Comparison of ENCODE assay signal across 8 mouse cellular contexts in the genomic region with DNA sequence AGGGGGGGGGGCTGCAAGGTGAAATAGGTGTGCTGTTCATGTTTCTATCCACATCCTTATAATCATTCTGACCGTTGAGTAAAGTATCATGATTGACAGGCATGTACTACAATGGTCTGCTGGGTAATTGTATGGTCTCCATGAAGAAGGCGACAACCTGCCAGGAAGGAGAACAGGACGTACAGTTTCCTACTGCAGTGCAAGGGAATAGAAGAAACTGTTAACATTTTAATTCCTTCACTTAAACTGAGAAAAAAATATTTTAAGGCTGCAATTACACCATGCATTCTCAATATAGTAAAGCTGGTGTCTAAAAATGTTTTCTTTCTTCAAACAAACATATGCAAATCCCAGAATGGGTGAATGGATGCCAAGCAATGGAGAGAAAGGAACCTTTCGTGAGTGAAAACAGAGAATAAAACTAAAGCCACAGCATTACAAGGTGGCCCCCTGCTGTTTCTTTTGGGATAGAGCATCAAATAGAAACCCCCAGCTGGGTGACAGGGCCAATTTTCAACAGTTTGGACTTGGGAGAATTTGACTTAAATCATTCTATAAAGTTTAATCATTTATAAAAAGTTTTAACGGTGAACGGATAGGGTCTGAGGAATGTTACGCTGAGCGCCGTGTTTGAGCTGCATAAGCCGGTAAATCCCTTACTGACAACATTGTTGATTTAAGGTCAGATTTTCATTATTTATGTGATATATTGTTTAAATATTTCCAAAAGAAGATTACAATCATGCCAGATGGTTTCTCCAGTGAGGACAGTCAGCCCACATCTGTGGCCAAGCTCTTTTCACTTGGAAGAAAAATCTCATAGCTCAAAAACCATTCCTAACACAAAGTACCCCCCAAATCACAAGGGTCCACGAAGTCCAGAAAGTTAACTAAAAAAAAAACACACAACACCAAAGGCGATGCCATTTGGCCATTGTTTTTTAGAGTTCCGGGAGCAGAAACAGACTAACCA. TPM values are rescaled to one million over a fixed set of nuclear protein-coding genes. Genes with fewer than 3 reads are reported as not detected.
DNase-seq lines count a peak whose midpoint lies in the region; ATAC-seq and TF ChIP-seq lines count a peak whose summit lies in the region.

No protein-coding gene starts in this region.

- dilution Hi-C loops in CH12.LX (cut with MboI; ENCODE audit: extremely low pct_ligation_motif_present, extremely low pct_unique_long_range_greater_than_20kb, low sequenced_read_pairs) = no loop called here

- H3K27ac ChIP-seq in hindbrain, embryonic 10.5 days = no peak overlapping the region
- H3K27ac ChIP-seq in hindbrain, embryonic 12.5 days = no peak overlapping the region
- no peak overlapping the region for H3K27ac ChIP-seq in CH12.LX (ENCODE audit: insufficient read depth, low read depth)

- no peaks in the 10 kb centered on the region for H3K27me3 ChIP-seq in hindbrain, embryonic 10.5 days (ENCODE audit: insufficient read depth, poor library complexity, severe bottlenecking)
- no peaks in the 10 kb centered on the region for H3K27me3 ChIP-seq in hindbrain, embryonic 12.5 days
- no peaks in the 10 kb centered on the region for H3K27me3 ChIP-seq in CH12.LX (replicated peaks)

- TF ChIP-seq RAD21 in CH12.LX (IDR thresholded peaks at IDR 0.05; ENCODE audit: low read depth, low read length) = peak; percentile 89

- H3K79me2 ChIP-seq in CH12.LX (replicated peaks; ENCODE audit: control insufficient read depth, extremely low read depth, insufficient read depth, poor library complexity, severe bottlenecking) = no peaks in the 10 kb centered on the region

- H3K4me3 ChIP-seq in hindbrain, embryonic 10.5 days = no peak overlapping the region
- H3K4me3 ChIP-seq in hindbrain, embryonic 12.5 days = no peak overlapping the region
- no peak overlapping the region for H3K4me3 ChIP-seq in CH12.LX (replicated peaks in 1 of 3; ENCODE audit: low read depth in 2 of 3, low read length in 2 of 3, poor library complexity in 1 of 3)

- H3K9ac ChIP-seq in hindbrain, embryonic 12.5 days = no peak overlapping the region
- H3K9ac ChIP-seq in CH12.LX (ENCODE audit: insufficient read depth, low read depth) = no peak overlapping the region

- TF ChIP-seq EP300 in CH12.LX (IDR thresholded peaks at IDR 0.05; ENCODE audit: low read length) = no peak

- no peak for TF ChIP-seq POLR2A in CH12.LX (IDR thresholded peaks at IDR 0.05; ENCODE audit: low read depth, low read length)

- no peak for ATAC-seq in hindbrain, embryonic 12.5 days (ENCODE audit: low FRiP score)
- peak; percentile 50 for ATAC-seq in inflammation-experienced regulatory T-cells, adult 6 months

- in situ Hi-C loops in CH12.LX (cut with MboI; ENCODE audit: low pct_ligation_motif_present, low pct_unique_long_range_greater_than_20kb, low sequenced_read_pairs) = no loop called here

- H3K36me3 ChIP-seq in hindbrain, embryonic 10.5 days = no peaks in the 10 kb centered on the region
- no peaks in the 10 kb centered on the region for H3K36me3 ChIP-seq in hindbrain, embryonic 12.5 days
- H3K36me3 ChIP-seq in CH12.LX (replicated peaks in 1 of 2; ENCODE audit: control insufficient read depth in 1 of 2, insufficient read depth in 1 of 2, low read length in 1 of 2) = no peaks in the 10 kb centered on the region

- DNase-seq in hindbrain, embryonic 10.5 days (ENCODE audit: low spot score) = peak; percentile 24
- DNase-seq in CH12.LX (ENCODE audit: extremely low read depth) = peak; percentile 53
- peak; percentile 46 for DNase-seq in embryo, embryonic 9.5 days (ENCODE audit: extremely low spot score)
- peak; percentile 5 for DNase-seq in left cerebral cortex, postnatal 4 days
- peak; percentile 47 for DNase-seq in right cerebral cortex, postnatal 14 days
- DNase-seq in adrenal gland, postnatal 4 days (ENCODE audit: low spot score in 2 of 2) = no peak

- WGBS in hindbrain, embryonic 10.5 days = 75% methylated on average over 13 of the region's 13 CpGs
- WGBS in hindbrain, embryonic 12.5 days = 69% methylated on average over 13 of the region's 13 CpGs

- no peaks in the 10 kb centered on the region for H3K9me3 ChIP-seq in hindbrain, embryonic 10.5 days
- H3K9me3 ChIP-seq in hindbrain, embryonic 12.5 days (replicated peaks) = no peaks in the 10 kb centered on the region
- peaks cover 2% of the 10 kb centered on the region for H3K9me3 ChIP-seq in CH12.LX (replicated peaks; ENCODE audit: low read length)

- no peak overlapping the region for H3K4me2 ChIP-seq in hindbrain, embryonic 12.5 days (replicated peaks)
- H3K4me2 ChIP-seq in CH12.LX (ENCODE audit: insufficient read depth, low read depth, poor library complexity, severe bottlenecking) = no peak overlapping the region

- TF ChIP-seq CTCF in CH12.LX (conservative IDR thresholded peaks at IDR 0.05 in 1 of 2, IDR thresholded peaks at IDR 0.05 in 1 of 2; ENCODE audit: low read depth in 2 of 2, low read length in 2 of 2) = peak; percentile 24 to 85; a peak in 2 of 4 replicates

- H3K4me1 ChIP-seq in hindbrain, embryonic 10.5 days (replicated peaks) = no peaks in the 10 kb centered on the region
- H3K4me1 ChIP-seq in hindbrain, embryonic 12.5 days = no peaks in the 10 kb centered on the region
- H3K4me1 ChIP-seq in CH12.LX (ENCODE audit: control insufficient read depth in 1 of 2, insufficient read depth in 2 of 2) = peaks cover 3 to 9% of the 10 kb centered on the region in 2 experiments; a peak in 3 of 4 replicates

- intact Hi-C loops in left cerebral cortex, postnatal 4 days (cut with DNase I) = loop anchor here (5.0 kb wide), 2 partner anchors 316 to 516 kb away; partner anchors contain the start of gene Trpc4

TF ChIP-seq in CH12.LX, 34 proteins besides CTCF, POLR2A, EP300 and RAD21:
- peak; percentile 82 for TF ChIP-seq SMC3 (IDR thresholded peaks at IDR 0.05; ENCODE audit: low read depth, low read length)
- TF ChIP-seq BHLHE40 (IDR thresholded peaks at IDR 0.05; ENCODE audit: low read depth, low read length) = no peak
- no peak for TF ChIP-seq RCOR1 (conservative IDR thresholded peaks at IDR 0.05; ENCODE audit: low read depth, low read length)
- peak; percentile 44 for TF ChIP-seq ZC3H11A (IDR thresholded peaks at IDR 0.05; ENCODE audit: low read depth, low read length)
- TF ChIP-seq CHD1 (IDR thresholded peaks at IDR 0.05; ENCODE audit: low read depth, low read length) = no peak
- TF ChIP-seq USF1 (IDR thresholded peaks at IDR 0.05; ENCODE audit: low read depth, low read length) = no peak
- TF ChIP-seq USF2 (conservative IDR thresholded peaks at IDR 0.05; ENCODE audit: low read depth, low read length) = no peak

RNA-seq across cellular contexts. Expression of gene Supt20, which starts 19.8 kb away (rescaled TPM):
- 105 and 112 TPM in 2 replicates for polyA plus RNA-seq in hindbrain, embryonic 10.5 days (2016; fragmentation: Nextera tagmentation; extraction: Ambion mirVana)
- polyA plus RNA-seq in hindbrain, embryonic 12.5 days (2016; fragmentation: Nextera tagmentation; extraction: Ambion mirVana) = 117 and 124 TPM in 2 replicates
- total RNA-seq in CH12.LX (2012; rRNA removed) = 34.1 and 36.6 TPM in 2 replicates
- 38.6 and 45.3 TPM in 2 replicates for total RNA-seq in CH12.LX (2014; rRNA removed)
- polyA plus RNA-seq in CH12.LX (2012; ENCODE audit: insufficient read length, low read depth) = 66.3 and 69.5 TPM in 2 replicates
- 100 to 1,000 TPM; 167 to 260 (median 233) TPM for polyA plus RNA-seq in inflammation-experienced regulatory T-cells, adult 6 months (2017; shearing (Covaris generic))
- 10 to 100 TPM; 72.3 to 75.3 TPM for total RNA-seq in left cerebral cortex, postnatal 4 days (2021)
- total RNA-seq in adrenal gland, postnatal 4 days (2021) = 10 to 100 TPM; 88.9 to 90.4 TPM

RNA-seq across cellular contexts. Expression of gene Gm21958, which starts 41.3 kb away (rescaled TPM):
- 0.93 TPM in 1 of 2 replicates, not detected in the other for polyA plus RNA-seq in hindbrain, embryonic 10.5 days (2016; fragmentation: Nextera tagmentation; extraction: Ambion mirVana)
- 2.0 TPM in 1 of 2 replicates, not detected in the other for polyA plus RNA-seq in hindbrain, embryonic 12.5 days (2016; fragmentation: Nextera tagmentation; extraction: Ambion mirVana)
- not detected in 2 replicates for total RNA-seq in CH12.LX (2012; rRNA removed)
- not detected in 2 replicates for total RNA-seq in CH12.LX (2014; rRNA removed)
- polyA plus RNA-seq in CH12.LX (2012; ENCODE audit: insufficient read length, low read depth) = 0.61 TPM in 1 of 2 replicates, not detected in the other
- polyA plus RNA-seq in inflammation-experienced regulatory T-cells, adult 6 months (2017; shearing (Covaris generic)) = 1 to 10 TPM in 2 of 3 experiments, not detected in 1; 1.1 TPM
- not detected for total RNA-seq in left cerebral cortex, postnatal 4 days (2021)
- not detected for total RNA-seq in adrenal gland, postnatal 4 days (2021)

Comparison
In these comparisons a context has a peak if more than half of its experiments do, and no peak if none do; other contexts are left out.
1. DNase-seq: peak in hindbrain, embryonic 10.5 days (single experiment), CH12.LX (single experiment), embryo, embryonic 9.5 days (single experiment), left cerebral cortex, postnatal 4 days (single experiment) and right cerebral cortex, postnatal 14 days (single experiment); none in adrenal gland, postnatal 4 days (0 of 2).